Mouse (Mus musculus): Measurements from ENCODE around the gene Gramd1c.

Gene Gramd1c

GRCm38 (mm10) chr16:44018986-44019548, 44.1 kb downstream of the Gramd1c start:
- no peak for DNase-seq (ENCODE audit: low spot score)

- DNase-seq (ENCODE audit: low spot score): no peak
These were observed 44.8 kb downstream of the Gramd1c start for GRCm38 (mm10) chr16:44018372-44018771.

- no peak for DNase-seq (ENCODE audit: low spot score)
These were observed 45.4 kb downstream of the Gramd1c start for GRCm38 (mm10) chr16:44017707-44018106.

GRCm38 (mm10) chr16:44016164-44016563, 47.0 kb downstream of the Gramd1c start:
- DNase-seq (ENCODE audit: low spot score): no peak

GRCm38 (mm10) chr16:44015416-44016158, 47.6 kb downstream of the Gramd1c start:
- no peak for DNase-seq (ENCODE audit: low spot score)

GRCm38 (mm10) chr16:44011010-44011409, 52.1 kb downstream of the Gramd1c start:
- DNase-seq (ENCODE audit: low spot score): no peak

- DNase-seq (ENCODE audit: low spot score): peak; percentile 26
These were observed 61.1 kb downstream of the Gramd1c start for GRCm38 (mm10) chr16:44002086-44002485.

GRCm38 (mm10) chr16:43999541-43999940, 63.6 kb downstream of the Gramd1c start:
- DNase-seq (ENCODE audit: low spot score): no peak

- DNase-seq (ENCODE audit: low spot score): no peak
These were observed 64.0 kb downstream of the Gramd1c start for GRCm38 (mm10) chr16:43999111-43999510.

GRCm38 (mm10) chr16:43994623-43995022, 68.5 kb downstream of the Gramd1c start:
- DNase-seq (ENCODE audit: low spot score): no peak

- no peak for DNase-seq (ENCODE audit: low spot score)
These were observed 76.8 kb downstream of the Gramd1c start for GRCm38 (mm10) chr16:43986299-43986698.

- DNase-seq (ENCODE audit: low spot score): peak; percentile 15
These were observed 83.0 kb downstream of the Gramd1c start for GRCm38 (mm10) chr16:43980110-43980609.

GRCm38 (mm10) chr16:43979328-43980109, 83.6 kb downstream of the Gramd1c start, which contains the start of gene Zdhhc23:
Zdhhc23 (minus strand) TSS chr16:43979791.
- DNase-seq (ENCODE audit: low spot score): peak; percentile 50

GRCm38 (mm10) chr16:43979010-43979327, 84.2 kb downstream of the Gramd1c start:
- no peak for DNase-seq (ENCODE audit: low spot score)

- DNase-seq (ENCODE audit: low spot score): no peak
These were observed 89.4 kb downstream of the Gramd1c start for GRCm38 (mm10) chr16:43973606-43974220.

- DNase-seq (ENCODE audit: low spot score): no peak
These were observed 90.0 kb downstream of the Gramd1c start for GRCm38 (mm10) chr16:43973147-43973546.

GRCm38 (mm10) chr16:43972391-43972790, 90.8 kb downstream of the Gramd1c start:
- no peak for DNase-seq (ENCODE audit: low spot score)

- no peak for DNase-seq (ENCODE audit: low spot score)
These were observed 91.4 kb downstream of the Gramd1c start for GRCm38 (mm10) chr16:43971741-43972140.

- no peak for DNase-seq (ENCODE audit: low spot score)
These were observed 92.0 kb downstream of the Gramd1c start for GRCm38 (mm10) chr16:43971189-43971588.

GRCm38 (mm10) chr16:43970426-43970825, 92.7 kb downstream of the Gramd1c start:
- no peak for DNase-seq (ENCODE audit: low spot score)

- no peak for DNase-seq (ENCODE audit: low spot score)
These were observed 97.3 kb downstream of the Gramd1c start for GRCm38 (mm10) chr16:43965781-43966389.

- no peak for DNase-seq (ENCODE audit: low spot score)
These were observed 99.4 kb downstream of the Gramd1c start for GRCm38 (mm10) chr16:43963780-43964179.

Data from MN1 (cell line).